Mouse (Mus musculus) kidney, postnatal 0 days (tissue): ENCODE measurements around the gene Slc26a10. TPM values are rescaled to one million over a fixed set of nuclear protein-coding genes. Genes with fewer than 3 reads are reported as not detected.

ENCODE experiments used
- ATAC-seq: fragments of 200-750 bp; cut with Nextera tagmentation; replicated peaks from 2 replicates; pipeline ENCODE4 v1.8.0; 2017; ENCODE audit warnings: low read depth, moderate number of reproducible peaks, moderate TSS enrichment, moderate library complexity; ENCODE audit not compliant: low FRiP score
- DNase-seq: peaks from one replicate; pipeline ENCODE4 v3.0.0-alpha.2; 2016; ENCODE audit warnings: low spot score
- H3K27ac ChIP-seq: fragments of 300-500 bp; sonication (generic); 2 replicates; pipeline ENCODE4 v1.5.1; 2014; ENCODE audit warnings: mild to moderate bottlenecking
- H3K27me3 ChIP-seq: fragments of 300-500 bp; sonication (generic); 2 replicates; pipeline ENCODE4 v1.6.1; 2014; ENCODE audit warnings: low read length, mixed read lengths; ENCODE audit not compliant: insufficient read depth
- H3K36me3 ChIP-seq: fragments of 300-500 bp; sonication (generic); 2 replicates; pipeline ENCODE4 v1.6.1; 2014; ENCODE audit warnings: low read length, mixed read lengths; ENCODE audit not compliant: insufficient read depth
- H3K4me1 ChIP-seq: fragments of 300-500 bp; sonication (generic); replicated peaks from 2 replicates; pipeline ENCODE4 v1.6.1; 2014; ENCODE audit warnings: antibody characterized with exemption, low read length, mixed read lengths; ENCODE audit not compliant: insufficient read depth
- H3K4me2 ChIP-seq: fragments of 300-500 bp; sonication (generic); 2 replicates; pipeline ENCODE4 v1.6.1; 2014; ENCODE audit warnings: mild to moderate bottlenecking, low read length, moderate library complexity, mixed read lengths
- H3K4me3 ChIP-seq: fragments of 300-500 bp; sonication (generic); replicated peaks from 2 replicates; pipeline ENCODE4 v1.5.1; 2014; ENCODE audit warnings: low read depth, low read length
- H3K9ac ChIP-seq: fragments of 300-500 bp; sonication (generic); 2 replicates; pipeline ENCODE4 v1.6.1; 2014; ENCODE audit warnings: low read depth, low read length
- H3K9me3 ChIP-seq: fragments of 300-500 bp; sonication (generic); replicated peaks from 2 replicates; pipeline ENCODE4 v1.6.1; 2016; ENCODE audit warnings: low read length, inconsistent platforms, mixed read lengths
- CTCF ChIP-seq: IDR thresholded peaks from 2 replicates; pipeline ENCODE4 v1.5.1; 2016; ENCODE audit warnings: antibody characterized with exemption, low read depth, mild to moderate bottlenecking, moderate library complexity
- WGBS: fragments of 180-500 bp; shearing (Covaris S2); extraction: QIAGEN DNeasy Blood & Tissue Kit; methylation state at CpG from one replicate; pipeline ENCODE4 v1.1.7; 2014; 5-methylcytosine and 5-hydroxymethylcytosine counted together
- polyA plus RNA-seq: library from polyadenylated mRNA; unstranded; fragments of >200 nt; fragmentation: Nextera tagmentation; extraction: Ambion mirVana; gene quantifications from 2 replicates; pipeline ENCODE4 v1.2.1, GENCODE M21; 2015

Gene Slc26a10
- polyA plus RNA-seq, 1 experiment from 2014 or later: 3.1 TPM

- 70% methylated on average over 3 of the region's 3 CpGs for WGBS
- ATAC-seq (no peak), DNase-seq (no peak)
- Histone ChIP-seq H3K9me3 (no peaks in the 10 kb centered on the region), H3K4me1 (peaks cover 5% of the 10 kb centered on the region; the same call in 1 of the 2 replicates), H3K4me2 (no peak overlapping the region), H3K4me3 (no peak overlapping the region), H3K9ac (no peak overlapping the region), H3K27me3 (no peaks in the 10 kb centered on the region), H3K36me3 (peaks cover 15% of the 10 kb centered on the region; the same call in 1 of the 2 replicates), H3K27ac (no peak overlapping the region)
- no peak for TF ChIP-seq CTCF
Observed at GRCm38 (mm10) chr10:127122018-127122417, 58.4 kb downstream of the Slc26a10 start.

Other genes with a start within 250 kb of the Slc26a10 start
- 62.4 and 68.5 TPM in 2 replicates for gene Ctdsp2, start 201.9 kb downstream of the Slc26a10 start, polyA plus RNA-seq
- 0.07 and 0.10 TPM in 2 replicates for gene Avil, start 179.9 kb downstream of the Slc26a10 start, polyA plus RNA-seq
- 97.3 and 109 TPM in 2 replicates for gene Tsfm, start 149.8 kb downstream of the Slc26a10 start, polyA plus RNA-seq
- gene Mettl1, start 139.2 kb downstream of the Slc26a10 start, polyA plus RNA-seq: 37.4 and 40.2 TPM in 2 replicates
- 0.89 and 1.3 TPM in 2 replicates for gene Eef1akmt3, start 139.1 kb downstream of the Slc26a10 start, polyA plus RNA-seq
- 38.9 and 58.0 TPM in 2 replicates for gene Cyp27b1, start 132.4 kb downstream of the Slc26a10 start, polyA plus RNA-seq
- gene March9, start 120.5 kb downstream of the Slc26a10 start, polyA plus RNA-seq: 1.6 and 1.9 TPM in 2 replicates
- 1,113 and 1,153 TPM in 2 replicates for gene Cdk4, start 117.1 kb downstream of the Slc26a10 start, polyA plus RNA-seq
- gene Tspan31, start 110.4 kb downstream of the Slc26a10 start, polyA plus RNA-seq: 157 and 171 TPM in 2 replicates
- 0.04 and 0.09 TPM in 2 replicates for gene Agap2, start 105.4 kb downstream of the Slc26a10 start, polyA plus RNA-seq
- 107 and 114 TPM in 2 replicates for gene Os9, start 59.5 kb downstream of the Slc26a10 start, polyA plus RNA-seq
- gene B4galnt1, start 15.4 kb downstream of the Slc26a10 start, polyA plus RNA-seq: 15.0 and 16.4 TPM in 2 replicates
- gene Arhgef25, start 9.4 kb upstream of the Slc26a10 start, polyA plus RNA-seq: 27.9 and 29.0 TPM in 2 replicates
- 83.3 and 85.1 TPM in 2 replicates for gene Dtx3, start 15.1 kb upstream of the Slc26a10 start, polyA plus RNA-seq
- gene Pip4k2c, start 30.9 kb upstream of the Slc26a10 start, polyA plus RNA-seq: 45.0 and 50.1 TPM in 2 replicates
- 0.28 and 0.47 TPM in 2 replicates for gene Kif5a, start 82.7 kb upstream of the Slc26a10 start, polyA plus RNA-seq
- 177 and 190 TPM in 2 replicates for gene Dctn2, start 85.7 kb upstream of the Slc26a10 start, polyA plus RNA-seq
- 10.5 and 10.7 TPM in 2 replicates for gene Mbd6, start 108.4 kb upstream of the Slc26a10 start, polyA plus RNA-seq
- gene Mars, start 131.1 kb upstream of the Slc26a10 start, polyA plus RNA-seq: 99.1 and 103 TPM in 2 replicates
- 3.7 and 3.8 TPM in 2 replicates for gene Arhgap9, start 141.3 kb upstream of the Slc26a10 start, polyA plus RNA-seq
- 3.3 and 4.1 TPM in 2 replicates for gene Gli1, start 161.3 kb upstream of the Slc26a10 start, polyA plus RNA-seq
- gene Inhbe, start 173.8 kb upstream of the Slc26a10 start, polyA plus RNA-seq: not detected in 2 replicates
- 0.14 and 0.23 TPM in 2 replicates for gene Inhbc, start 189.8 kb upstream of the Slc26a10 start, polyA plus RNA-seq
- gene R3hdm2, start 199.7 kb upstream of the Slc26a10 start, polyA plus RNA-seq: 33.1 and 34.4 TPM in 2 replicates